Mouse (Mus musculus) CD4-positive, CD25-positive, alpha-beta regulatory T cell, adult 2 months (primary cell): ENCODE measurements at regions not wholly inside any gene's neighbourhood (a gene's known extent, or its start where the extent isn't known, plus 50 kb on each side); places are given as distances from the start of the nearest gene placed in this dataset.

ENCODE experiments used
- DNase-seq: peaks from one replicate; pipeline ENCODE4 v3.0.0-alpha.2; 2012; ENCODE audit warnings: low read depth, low spot score

- no peak for DNase-seq
These were observed 113.6 kb downstream of the Zfp36l2 start for GRCm38 (mm10) chr17:84074000-84074782.

- no peak for DNase-seq
These were observed 115.2 kb downstream of the Zfp36l2 start for GRCm38 (mm10) chr17:84072426-84073030.

- DNase-seq, result no peak
These were observed 115.9 kb downstream of the Zfp36l2 start for GRCm38 (mm10) chr17:84071855-84072254.

- no peak for DNase-seq
These were observed 117.2 kb downstream of the Zfp36l2 start for GRCm38 (mm10) chr17:84070596-84070995.

- DNase-seq, result no peak
These were observed 120.6 kb downstream of the Zfp36l2 start for GRCm38 (mm10) chr17:84067102-84067501.

- DNase-seq, result peak; percentile 67
These were observed 124.0 kb downstream of the Zfp36l2 start for GRCm38 (mm10) chr17:84063791-84064190.

- DNase-seq, result peak; percentile 53
These were observed 126.1 kb downstream of the Zfp36l2 start for GRCm38 (mm10) chr17:84061621-84062020.

- DNase-seq, result no peak
These were observed 131.3 kb downstream of the Zfp36l2 start for GRCm38 (mm10) chr17:84056469-84056868.

GRCm38 (mm10) chr17:84052437-84052836 is 135.3 kb downstream of the Zfp36l2 start:
- DNase-seq, result no peak

- no peak for DNase-seq
These were observed 136.5 kb downstream of the Zfp36l2 start for GRCm38 (mm10) chr17:84051212-84051611.

GRCm38 (mm10) chr17:84048533-84048932 is 139.2 kb downstream of the Zfp36l2 start:
- no peak for DNase-seq

GRCm38 (mm10) chr17:84047520-84047919 is 140.2 kb downstream of the Zfp36l2 start:
- peak; percentile 34 for DNase-seq

GRCm38 (mm10) chr17:84045812-84046211 is 141.9 kb downstream of the Zfp36l2 start:
- DNase-seq, result no peak

- no peak for DNase-seq
These were observed 143.2 kb downstream of the Zfp36l2 start for GRCm38 (mm10) chr17:84044472-84044936.

- DNase-seq, result no peak
These were observed 144.6 kb downstream of the Zfp36l2 start for GRCm38 (mm10) chr17:84043102-84043501.

GRCm38 (mm10) chr17:84039444-84039843 is 148.3 kb downstream of the Zfp36l2 start:
- DNase-seq, result peak; percentile 35

GRCm38 (mm10) chr17:84037580-84038304 is 150.0 kb downstream of the Zfp36l2 start:
- no peak for DNase-seq

GRCm38 (mm10) chr17:84036056-84036455 is 151.7 kb downstream of the Zfp36l2 start:
- DNase-seq, result peak; percentile 60

- DNase-seq, result no peak
These were observed 152.9 kb downstream of the Zfp36l2 start for GRCm38 (mm10) chr17:84034801-84035200.

- peak; percentile 83 for DNase-seq
These were observed 155.3 kb downstream of the Zfp36l2 start for GRCm38 (mm10) chr17:84032441-84032840.

GRCm38 (mm10) chr17:84031833-84032232 is 155.9 kb downstream of the Zfp36l2 start:
- DNase-seq, result no peak

- no peak for DNase-seq
These were observed 156.4 kb downstream of the Zfp36l2 start for GRCm38 (mm10) chr17:84031381-84031780.
